Mouse (Mus musculus) lung, embryonic 15.5 days (tissue): ENCODE measurements around the gene Lingo2. TPM values are rescaled to one million over a fixed set of nuclear protein-coding genes. Genes with fewer than 3 reads are reported as not detected.

Experiments used
- ATAC-seq: fragments of 200-750 bp; cut with Nextera tagmentation; 2 replicates; pipeline ENCODE4 v1.8.0; 2017; ENCODE audit warnings: moderate number of reproducible peaks, borderline replicate concordance; ENCODE audit not compliant: low FRiP score, low TSS enrichment; ENCODE audit errors: extremely low read depth
- H3K27ac ChIP-seq: fragments of 300-500 bp; sonication (generic); 2 replicates; pipeline ENCODE4 v1.5.1; 2015; ENCODE audit warnings: moderate library complexity, mild to moderate bottlenecking, inconsistent platforms
- H3K27me3 ChIP-seq: fragments of 300-500 bp; sonication (generic); 2 replicates; pipeline ENCODE4 v1.6.1; 2015; ENCODE audit warnings: inconsistent platforms
- H3K36me3 ChIP-seq: fragments of 300-500 bp; sonication (generic); 2 replicates; pipeline ENCODE4 v1.6.1; 2015; ENCODE audit warnings: inconsistent platforms
- H3K4me1 ChIP-seq: fragments of 300-500 bp; sonication (generic); 2 replicates; pipeline ENCODE4 v1.6.1; 2015; ENCODE audit warnings: inconsistent platforms
- H3K4me2 ChIP-seq: fragments of 300-500 bp; sonication (generic); 2 replicates; pipeline ENCODE4 v1.6.1; 2015; ENCODE audit warnings: inconsistent platforms, mild to moderate bottlenecking, moderate library complexity
- H3K4me3 ChIP-seq: fragments of 300-500 bp; sonication (generic); 2 replicates; pipeline ENCODE4 v1.5.1; 2015; ENCODE audit warnings: mild to moderate bottlenecking, inconsistent platforms
- H3K9ac ChIP-seq: fragments of 300-500 bp; sonication (generic); 2 replicates; pipeline ENCODE4 v1.6.1; 2015; ENCODE audit warnings: inconsistent platforms
- H3K9me3 ChIP-seq: fragments of 300-500 bp; sonication (generic); 2 replicates; pipeline ENCODE4 v1.6.1; 2016; ENCODE audit warnings: inconsistent platforms
- WGBS: fragments of 180-500 bp; shearing (Covaris S2); methylation state at CpG from one replicate; pipeline ENCODE4 v1.1.7; 2015; 5-methylcytosine and 5-hydroxymethylcytosine counted together
- polyA plus RNA-seq: library from polyadenylated mRNA; unstranded; fragments of >200 nt; fragmentation: Nextera tagmentation; extraction: Ambion mirVana; gene quantifications from 2 replicates; pipeline ENCODE4 v1.2.1, GENCODE M21; 2015

Lingo2 gene
- polyA plus RNA-seq, 1 experiment from 2014 or later: 0.54 TPM

DNA sequence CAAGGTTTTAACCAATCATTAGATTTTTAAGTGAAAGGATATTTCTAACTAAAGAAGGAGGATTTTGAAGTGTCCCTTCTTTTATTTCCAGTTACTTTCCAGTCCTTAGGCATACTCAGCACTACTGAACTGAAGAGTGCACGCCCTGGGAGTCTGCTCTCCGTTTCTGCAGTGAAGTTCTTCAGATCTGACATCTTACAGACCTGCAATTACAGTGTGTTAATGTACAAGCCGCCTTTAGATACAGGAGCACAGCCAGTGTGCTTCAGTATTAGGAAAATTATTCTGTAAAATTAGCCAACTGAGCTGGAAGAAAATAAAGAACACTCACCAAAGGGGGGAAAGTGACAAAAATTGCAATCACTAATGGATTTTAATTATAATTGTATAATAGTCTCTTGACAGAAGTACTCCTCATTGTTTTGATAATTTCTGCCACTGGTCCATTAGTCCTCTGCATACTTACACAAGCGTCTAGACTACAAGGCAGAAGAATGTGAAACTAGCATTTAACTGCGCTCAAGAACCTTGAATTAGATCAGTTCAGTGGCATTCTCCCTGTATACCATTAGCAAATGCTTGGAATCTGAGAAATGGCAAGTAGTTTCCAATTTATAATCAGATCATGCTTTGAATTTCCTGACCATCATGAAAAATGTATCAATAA, 1167.2 kb downstream of the Lingo2 start:
- no peaks in the 10 kb centered on the region for H3K27me3 ChIP-seq
- no peak for ATAC-seq
- no peaks in the 10 kb centered on the region for H3K9me3 ChIP-seq
- no peaks in the 10 kb centered on the region for H3K36me3 ChIP-seq
- H3K27ac ChIP-seq: no peak overlapping the region
- H3K9ac ChIP-seq: no peak overlapping the region
- no peak overlapping the region for H3K4me3 ChIP-seq
- WGBS: 66% methylated on average over 5 of the region's 5 CpGs
- H3K4me2 ChIP-seq: no peak overlapping the region
- no peaks in the 10 kb centered on the region for H3K4me1 ChIP-seq

DNA sequence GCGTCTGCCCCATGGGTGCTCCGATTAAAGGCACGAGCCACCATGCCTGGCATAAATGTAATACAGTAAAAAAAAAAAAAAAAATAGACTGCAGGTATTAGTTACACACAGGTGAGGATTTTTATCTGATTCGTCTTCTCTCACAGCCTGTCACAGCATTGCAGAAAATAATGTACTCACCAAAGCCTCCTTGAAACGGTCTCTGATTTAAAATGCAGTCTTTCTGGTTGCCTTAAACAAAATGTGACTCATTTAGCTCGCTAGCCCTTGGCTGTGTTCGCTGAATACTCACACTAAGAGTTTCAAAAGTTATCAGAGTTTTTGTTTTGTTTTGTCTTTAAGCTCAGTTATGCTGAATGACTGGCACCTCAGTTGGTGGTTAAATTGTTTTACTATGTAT, 1180.7 kb downstream of the Lingo2 start:
- 76% methylated on average over 7 of the region's 7 CpGs for WGBS
- H3K9ac ChIP-seq: no peak overlapping the region
- H3K4me2 ChIP-seq: no peak overlapping the region
- H3K4me3 ChIP-seq: no peak overlapping the region
- no peak for ATAC-seq
- no peaks in the 10 kb centered on the region for H3K9me3 ChIP-seq
- no peak overlapping the region for H3K27ac ChIP-seq
- H3K36me3 ChIP-seq: no peaks in the 10 kb centered on the region
- H3K27me3 ChIP-seq: no peaks in the 10 kb centered on the region
- H3K4me1 ChIP-seq: no peaks in the 10 kb centered on the region

DNA sequence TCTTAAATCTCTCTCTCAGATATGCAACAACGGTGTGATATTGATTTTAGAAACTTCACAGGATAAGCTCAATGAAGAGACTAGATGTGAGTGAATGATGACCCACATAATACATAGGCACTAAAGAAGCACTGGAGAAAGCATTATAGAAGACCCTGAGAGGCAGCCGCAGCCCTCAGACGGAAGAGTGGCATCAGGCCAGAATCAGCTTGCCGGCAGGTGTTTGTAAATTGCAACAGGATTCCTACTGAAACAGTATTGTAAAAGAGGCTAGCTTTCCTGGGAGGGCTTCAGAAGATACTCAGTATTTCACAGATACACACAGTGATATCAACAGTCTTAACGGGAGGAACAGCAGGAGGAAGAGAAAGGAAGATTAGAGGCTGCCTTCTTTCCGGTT, 1184.6 kb downstream of the Lingo2 start:
- Histone ChIP-seq H3K4me1 (no peaks in the 10 kb centered on the region), H3K36me3 (no peaks in the 10 kb centered on the region), H3K4me3 (no peak overlapping the region), H3K27ac (no peak overlapping the region), H3K9me3 (no peaks in the 10 kb centered on the region), H3K27me3 (no peaks in the 10 kb centered on the region), H3K9ac (no peak overlapping the region), H3K4me2 (no peak overlapping the region)
- ATAC-seq: no peak
- 57% methylated on average over 6 of the region's 6 CpGs for WGBS

DNA sequence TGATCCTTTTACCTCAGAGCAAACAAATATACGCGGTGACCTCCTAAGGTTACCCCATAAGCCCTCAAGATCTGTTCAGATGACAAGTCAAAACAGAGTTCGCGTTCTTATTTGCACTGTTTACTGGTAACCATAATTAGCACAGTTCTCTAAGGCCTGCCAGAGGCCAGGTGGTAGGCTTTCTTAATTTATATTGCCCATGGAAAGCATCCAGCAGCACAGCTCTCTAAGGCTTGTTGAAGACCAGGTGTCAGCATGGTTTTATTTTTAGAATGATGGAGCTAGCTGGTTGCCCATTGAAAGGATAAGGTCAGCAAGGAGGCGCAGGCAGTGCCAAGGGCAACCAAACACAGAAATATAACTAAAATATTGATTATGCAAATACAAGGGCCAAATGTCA, 1190.4 kb downstream of the Lingo2 start:
- WGBS: 73% methylated on average over 5 of the region's 5 CpGs
- H3K9me3 ChIP-seq: no peaks in the 10 kb centered on the region
- H3K27ac ChIP-seq: no peak overlapping the region
- no peaks in the 10 kb centered on the region for H3K36me3 ChIP-seq
- no peak for ATAC-seq
- no peak overlapping the region for H3K4me2 ChIP-seq
- no peak overlapping the region for H3K9ac ChIP-seq
- no peak overlapping the region for H3K4me3 ChIP-seq
- no peaks in the 10 kb centered on the region for H3K27me3 ChIP-seq
- H3K4me1 ChIP-seq: no peaks in the 10 kb centered on the region

DNA sequence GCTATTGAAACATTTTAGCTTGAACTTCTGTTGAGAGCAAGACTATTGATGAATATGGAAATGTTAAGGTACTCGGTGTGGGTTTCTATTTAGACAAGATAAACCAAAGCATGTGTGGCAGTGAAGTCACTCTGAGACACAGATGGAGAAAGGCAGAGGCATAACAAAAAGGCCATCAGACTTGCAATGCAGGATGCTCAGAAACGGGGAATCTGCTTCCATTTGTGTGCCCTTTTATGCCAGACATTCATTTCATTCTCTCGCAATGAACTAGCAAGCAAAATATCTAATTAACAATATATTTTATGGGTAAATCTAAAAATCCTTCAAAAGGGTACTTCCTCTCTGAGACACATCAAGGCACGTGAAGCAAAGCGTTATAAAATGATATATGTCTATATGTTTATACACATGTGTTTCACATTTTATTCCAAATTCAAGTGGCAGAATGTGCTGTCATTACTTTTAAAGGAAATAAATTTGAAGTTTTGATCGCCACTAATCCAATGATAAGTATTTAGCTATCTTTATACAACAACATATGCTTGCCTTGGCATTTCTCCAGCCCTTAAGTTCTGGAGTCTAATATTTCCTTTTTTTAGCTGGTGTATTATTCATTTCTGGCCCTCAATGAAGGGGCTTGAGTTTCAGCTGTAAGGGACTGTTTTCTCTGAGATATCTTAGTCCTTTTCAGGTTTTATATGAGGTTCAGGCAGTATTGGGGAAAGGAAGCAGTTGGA, 1199.3 kb downstream of the Lingo2 start:
- Histone ChIP-seq H3K9me3 (no peaks in the 10 kb centered on the region), H3K4me1 (no peaks in the 10 kb centered on the region), H3K27ac (no peak overlapping the region), H3K4me3 (no peak overlapping the region), H3K4me2 (no peak overlapping the region), H3K27me3 (no peaks in the 10 kb centered on the region), H3K9ac (no peak overlapping the region), H3K36me3 (no peaks in the 10 kb centered on the region)
- no peak for ATAC-seq
- WGBS: 55% methylated on average over 6 of the region's 6 CpGs

DNA sequence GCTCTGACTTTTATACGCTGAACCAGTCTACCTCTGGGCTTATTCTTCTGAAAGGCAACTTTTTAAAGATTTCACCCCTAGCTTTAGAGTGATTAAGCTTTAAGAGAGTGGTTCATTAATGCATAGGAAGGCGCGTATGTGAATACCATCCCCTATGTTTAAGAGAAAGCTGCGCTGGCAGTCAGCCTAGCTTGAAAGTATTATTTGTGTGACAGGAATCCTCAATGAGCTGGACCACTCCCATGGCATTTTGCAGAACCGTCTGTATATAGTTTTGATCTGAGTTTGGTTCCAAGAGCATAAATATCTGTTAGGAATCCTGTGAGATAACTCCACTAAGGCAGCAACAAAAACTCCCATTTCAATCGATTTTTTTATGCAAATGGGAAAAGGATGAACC, 1204.9 kb downstream of the Lingo2 start:
- no peaks in the 10 kb centered on the region for H3K4me1 ChIP-seq
- H3K9ac ChIP-seq: no peak overlapping the region
- no peak for ATAC-seq
- no peaks in the 10 kb centered on the region for H3K27me3 ChIP-seq
- H3K4me3 ChIP-seq: no peak overlapping the region
- no peaks in the 10 kb centered on the region for H3K36me3 ChIP-seq
- H3K27ac ChIP-seq: no peak overlapping the region
- no peaks in the 10 kb centered on the region for H3K9me3 ChIP-seq
- H3K4me2 ChIP-seq: no peak overlapping the region
- 66% methylated on average over 6 of the region's 6 CpGs for WGBS

DNA sequence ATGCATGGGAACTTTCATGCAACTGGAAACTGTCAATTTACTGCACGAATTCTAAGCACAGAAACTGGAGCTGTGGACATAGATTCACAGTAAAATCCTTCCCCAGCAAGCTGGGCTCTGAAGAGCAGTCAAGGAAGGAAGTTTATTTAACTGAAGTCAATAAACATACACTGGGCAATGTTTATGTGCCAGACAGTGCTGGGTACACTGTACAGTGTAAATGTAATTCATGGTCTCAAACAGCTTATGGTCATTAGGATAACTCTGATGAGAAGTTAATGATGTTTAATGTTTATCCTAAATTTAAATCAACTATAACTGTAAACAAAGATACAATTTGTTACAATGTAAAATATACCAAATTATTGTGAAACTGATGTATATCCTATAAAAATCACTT, 1226.8 kb downstream of the Lingo2 start:
- H3K4me1 ChIP-seq: no peaks in the 10 kb centered on the region
- no peak overlapping the region for H3K9ac ChIP-seq
- no peaks in the 10 kb centered on the region for H3K27me3 ChIP-seq
- H3K27ac ChIP-seq: no peak overlapping the region
- no peak overlapping the region for H3K4me2 ChIP-seq
- no peak overlapping the region for H3K4me3 ChIP-seq
- WGBS: 27% methylated on average over 1 of the region's 1 CpGs
- no peaks in the 10 kb centered on the region for H3K36me3 ChIP-seq
- ATAC-seq: peak; percentile 77; the same call in 1 of the 2 replicates
- H3K9me3 ChIP-seq: no peaks in the 10 kb centered on the region

DNA sequence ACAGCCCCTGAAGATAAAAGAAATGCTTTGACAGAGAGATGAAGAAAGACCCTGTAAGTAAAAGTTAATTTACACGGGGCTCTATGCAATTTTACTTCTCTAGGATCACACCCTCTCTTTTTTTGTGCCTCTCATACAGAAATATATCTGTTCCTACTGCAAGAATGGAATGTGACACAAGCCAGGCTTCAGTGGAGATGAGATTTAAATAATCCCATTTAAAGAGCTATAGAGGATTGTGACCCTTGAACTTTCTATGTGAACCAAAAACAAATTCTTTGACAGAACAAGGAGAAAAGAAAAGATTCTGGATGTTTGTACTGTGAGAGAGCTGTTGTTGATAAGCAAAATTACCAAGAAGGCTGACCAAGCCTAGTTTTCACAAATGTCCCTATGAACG, 1247.4 kb downstream of the Lingo2 start:
- WGBS: 35% methylated on average over 2 of the region's 2 CpGs
- no peak for ATAC-seq
- H3K27ac ChIP-seq: no peak overlapping the region

DNA sequence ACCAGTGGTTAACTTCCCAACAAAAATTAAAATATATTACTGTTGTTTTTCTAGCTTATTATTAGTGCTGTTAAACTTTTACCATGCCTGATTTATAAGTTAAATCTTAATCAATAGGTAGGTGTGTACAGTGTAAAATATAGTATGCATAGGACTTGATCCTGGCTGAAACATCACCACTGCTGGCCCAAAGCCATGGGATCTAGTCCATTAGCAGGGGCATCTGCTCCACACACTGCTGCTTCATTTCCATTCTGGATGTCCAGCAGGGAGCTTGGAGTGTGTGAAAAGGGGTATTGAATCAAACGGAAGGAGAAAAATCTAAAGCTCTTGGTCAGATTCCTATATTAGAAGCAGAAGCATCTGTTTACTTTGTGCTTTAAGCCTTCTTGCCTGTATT, 1248.9 kb downstream of the Lingo2 start:
- Histone ChIP-seq H3K4me1 (no peaks in the 10 kb centered on the region), H3K9me3 (no peaks in the 10 kb centered on the region), H3K27me3 (no peaks in the 10 kb centered on the region), H3K36me3 (no peaks in the 10 kb centered on the region), H3K27ac (no peak overlapping the region), H3K4me3 (no peak overlapping the region), H3K9ac (no peak overlapping the region), H3K4me2 (no peak overlapping the region)
- ATAC-seq: no peak
- WGBS: 60% methylated on average over 1 of the region's 1 CpGs

More for the DNA sequence above, 1247.4 kb downstream of the Lingo2 start:
- no peaks in the 10 kb centered on the region for H3K9me3 ChIP-seq
- no peak overlapping the region for H3K4me3 ChIP-seq
- H3K4me1 ChIP-seq: no peaks in the 10 kb centered on the region
- no peaks in the 10 kb centered on the region for H3K27me3 ChIP-seq
- H3K9ac ChIP-seq: no peak overlapping the region
- no peak overlapping the region for H3K4me2 ChIP-seq
- H3K36me3 ChIP-seq: no peaks in the 10 kb centered on the region

DNA sequence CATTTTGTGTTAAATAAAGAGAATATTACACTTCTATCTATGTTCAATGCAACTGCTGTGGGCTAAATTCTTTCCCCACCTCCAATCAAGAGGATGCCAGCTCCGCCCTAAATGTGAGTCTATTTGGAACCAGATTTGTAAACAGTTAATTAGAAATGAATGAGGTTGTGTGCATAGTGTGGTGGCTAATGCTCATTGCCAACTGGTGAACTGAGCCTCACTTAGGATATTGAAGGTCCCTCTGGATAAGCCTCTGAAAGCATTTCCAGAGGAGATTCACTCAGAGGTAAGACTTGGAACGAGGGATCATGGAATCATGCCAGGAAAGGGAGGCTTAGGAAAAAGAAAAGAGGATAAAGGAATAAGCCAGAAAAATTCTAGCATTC, 1256.4 kb downstream of the Lingo2 start:
- H3K27ac ChIP-seq: no peak overlapping the region
- H3K4me3 ChIP-seq: no peak overlapping the region
- no peaks in the 10 kb centered on the region for H3K4me1 ChIP-seq
- no peaks in the 10 kb centered on the region for H3K9me3 ChIP-seq
- no peak overlapping the region for H3K9ac ChIP-seq
- 67% methylated on average over 2 of the region's 2 CpGs for WGBS
- H3K4me2 ChIP-seq: no peak overlapping the region
- no peaks in the 10 kb centered on the region for H3K27me3 ChIP-seq
- no peak for ATAC-seq
- no peaks in the 10 kb centered on the region for H3K36me3 ChIP-seq

DNA sequence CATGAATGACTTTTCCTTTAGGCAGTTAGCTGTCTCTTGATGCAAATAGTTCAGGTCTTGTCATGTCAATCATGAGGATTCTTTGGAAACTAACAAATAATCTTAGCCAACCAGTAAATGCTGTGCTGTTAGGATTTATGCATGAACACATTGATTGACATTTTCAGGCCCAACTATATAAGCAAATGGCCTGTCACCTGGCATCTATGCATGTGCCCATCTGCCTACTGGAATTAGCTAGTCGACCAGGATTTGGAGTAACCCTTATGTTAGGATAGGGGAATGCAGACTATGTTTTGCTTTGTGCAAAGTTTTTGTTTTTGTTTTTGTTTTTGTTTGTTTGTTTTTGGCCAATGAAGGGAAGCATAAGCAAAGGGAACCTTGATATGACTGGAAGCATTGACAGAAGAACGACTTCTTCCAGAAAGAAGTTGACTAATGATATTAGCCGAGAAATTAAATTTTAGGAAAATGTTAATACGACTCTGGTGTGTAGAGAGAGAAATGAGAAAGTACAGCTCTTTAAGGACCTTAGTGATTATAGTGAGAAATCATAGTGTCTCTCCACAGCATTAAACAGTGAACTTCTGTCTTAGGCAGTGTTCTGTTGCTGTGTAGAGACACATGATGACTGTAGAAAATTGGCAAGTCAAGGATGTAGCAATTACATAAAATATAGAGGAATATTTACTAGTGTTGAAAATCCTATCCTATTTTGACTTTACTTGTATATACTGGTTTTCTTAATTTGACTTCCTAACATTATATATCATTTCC, 1257.0 kb downstream of the Lingo2 start:
- Histone ChIP-seq H3K27ac (no peak overlapping the region), H3K9ac (no peak overlapping the region), H3K27me3 (no peaks in the 10 kb centered on the region), H3K36me3 (no peaks in the 10 kb centered on the region), H3K4me3 (no peak overlapping the region), H3K9me3 (no peaks in the 10 kb centered on the region), H3K4me2 (no peak overlapping the region), H3K4me1 (no peaks in the 10 kb centered on the region)
- WGBS: 83% methylated on average over 4 of the region's 4 CpGs
- no peak for ATAC-seq

DNA sequence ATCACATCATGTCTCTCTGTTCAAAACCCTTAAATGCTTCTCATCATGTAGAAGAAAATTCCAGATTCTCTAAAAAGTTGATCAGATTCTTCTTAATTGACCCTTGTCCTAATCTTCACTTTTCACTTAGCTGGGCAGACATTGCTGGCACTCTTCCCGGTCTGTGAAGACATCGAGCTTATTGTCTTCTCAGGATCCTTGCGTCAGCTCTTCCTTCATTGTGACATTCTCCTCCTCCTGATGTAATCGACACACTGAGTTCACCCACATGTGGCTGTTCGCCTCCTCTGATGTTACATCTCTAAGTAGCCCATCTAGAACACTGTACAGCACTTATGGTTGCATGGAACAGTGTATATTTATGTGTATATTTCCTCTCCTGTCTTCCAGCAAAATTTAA, 1261.0 kb downstream of the Lingo2 start:
- no peaks in the 10 kb centered on the region for H3K4me1 ChIP-seq
- no peak overlapping the region for H3K27ac ChIP-seq
- H3K4me2 ChIP-seq: no peak overlapping the region
- H3K27me3 ChIP-seq: no peaks in the 10 kb centered on the region
- no peak overlapping the region for H3K9ac ChIP-seq
- H3K36me3 ChIP-seq: no peaks in the 10 kb centered on the region
- WGBS: 45% methylated on average over 5 of the region's 5 CpGs
- H3K9me3 ChIP-seq: no peaks in the 10 kb centered on the region
- no peak overlapping the region for H3K4me3 ChIP-seq
- ATAC-seq: no peak
